ENCODE assay signal across 37 mouse cellular contexts in the genomic region with DNA sequence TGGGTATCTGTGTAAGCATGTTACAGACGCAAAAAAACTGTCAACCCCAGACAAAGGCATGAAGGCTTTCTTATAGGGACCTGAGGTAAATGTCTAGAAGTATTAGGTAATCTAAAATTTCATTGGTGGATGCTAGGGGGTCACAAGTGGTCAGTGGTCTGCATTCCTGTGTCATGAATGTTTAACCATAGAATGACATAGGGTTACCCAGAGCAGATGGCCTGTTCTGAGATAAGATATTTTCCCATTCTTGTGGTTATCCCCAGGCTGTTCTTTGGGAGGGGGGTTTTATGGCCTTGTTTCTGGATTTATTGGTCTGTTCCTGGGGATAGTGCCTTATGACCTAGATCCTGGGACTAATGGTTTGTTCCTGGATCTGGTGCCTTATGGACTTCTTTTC. TPM values are rescaled to one million over a fixed set of nuclear protein-coding genes. Genes with fewer than 3 reads are reported as not detected.
"Had no signal": no experiment of that assay in that cellular context is flagged by ENCODE, and none has a peak within 500 bp of the region (broad histone marks: within the 10 kb centered on the region; RNA-seq: fewer than 3 reads in every experiment).

No protein-coding gene starts in this region.

- H3K9me3 ChIP-seq: limb, embryonic 10.5 days; limb, embryonic 12.5 days; limb, embryonic 13.5 days; limb, embryonic 15.5 days; liver, embryonic 12.5 days; liver, embryonic 13.5 days; liver, embryonic 15.5 days; lung, embryonic 15.5 days; midbrain, embryonic 10.5 days; midbrain, embryonic 12.5 days; midbrain, embryonic 13.5 days; midbrain, embryonic 15.5 days; neural tube, embryonic 12.5 days; neural tube, embryonic 13.5 days had no signal

- DNase-seq: left cerebral cortex, postnatal 4 days; liver; liver, embryonic 13.5 days; liver, postnatal 0 days; lung, adult 18-20 months; lung, adult 2 months; lung, embryonic 14.5 days; lung, postnatal 10 days; lung, postnatal 14 days; lung, postnatal 36 days; lung, postnatal 4 days; midbrain, embryonic 14.5 days had no signal

- H3K9ac ChIP-seq: limb, embryonic 12.5 days; limb, embryonic 13.5 days; limb, embryonic 15.5 days; liver, embryonic 12.5 days; liver, embryonic 13.5 days; liver, embryonic 14.5 days; liver, embryonic 15.5 days; liver, postnatal 0 days; lung, embryonic 14.5 days; lung, embryonic 15.5 days; midbrain, embryonic 12.5 days; midbrain, embryonic 13.5 days; midbrain, embryonic 15.5 days; neural tube, embryonic 12.5 days; neural tube, embryonic 13.5 days had no signal

- H3K4me3 ChIP-seq: limb, embryonic 10.5 days; limb, embryonic 12.5 days; limb, embryonic 13.5 days; limb, embryonic 15.5 days; liver, embryonic 12.5 days; liver, embryonic 13.5 days; liver, embryonic 15.5 days; lung, embryonic 15.5 days; megakaryocyte, embryonic 14.5 days; midbrain, embryonic 10.5 days; midbrain, embryonic 12.5 days; midbrain, embryonic 13.5 days; midbrain, embryonic 15.5 days; myocyte; neural tube, embryonic 12.5 days; neural tube, embryonic 13.5 days had no signal

- H3K4me1 ChIP-seq: limb, embryonic 10.5 days; limb, embryonic 12.5 days; limb, embryonic 13.5 days; limb, embryonic 15.5 days; liver, embryonic 12.5 days; liver, embryonic 13.5 days; liver, embryonic 15.5 days; lung, embryonic 15.5 days; megakaryocyte, embryonic 14.5 days; midbrain, embryonic 10.5 days; midbrain, embryonic 12.5 days; midbrain, embryonic 13.5 days; midbrain, embryonic 15.5 days; neural tube, embryonic 12.5 days; neural tube, embryonic 13.5 days had no signal

- H3K27ac ChIP-seq: limb, embryonic 10.5 days; limb, embryonic 12.5 days; limb, embryonic 13.5 days; limb, embryonic 15.5 days; liver, embryonic 12.5 days; liver, embryonic 13.5 days; liver, embryonic 14.5 days; liver, embryonic 15.5 days; lung, embryonic 15.5 days; macrophage; midbrain, embryonic 10.5 days; midbrain, embryonic 12.5 days; midbrain, embryonic 13.5 days; midbrain, embryonic 15.5 days; neural tube, embryonic 12.5 days; neural tube, embryonic 13.5 days had no signal

- H3K36me3 ChIP-seq: limb, embryonic 10.5 days; limb, embryonic 12.5 days; limb, embryonic 13.5 days; limb, embryonic 15.5 days; liver, embryonic 12.5 days; liver, embryonic 13.5 days; liver, embryonic 15.5 days; lung, embryonic 15.5 days; midbrain, embryonic 10.5 days; midbrain, embryonic 12.5 days; midbrain, embryonic 13.5 days; midbrain, embryonic 15.5 days; neural tube, embryonic 12.5 days; neural tube, embryonic 13.5 days had no signal

- H3K4me2 ChIP-seq: limb, embryonic 12.5 days; limb, embryonic 13.5 days; limb, embryonic 15.5 days; liver, embryonic 11.5 days; liver, embryonic 12.5 days; liver, embryonic 13.5 days; liver, embryonic 15.5 days; lung, embryonic 14.5 days; lung, embryonic 15.5 days; midbrain, embryonic 11.5 days; midbrain, embryonic 12.5 days; midbrain, embryonic 13.5 days; midbrain, embryonic 15.5 days; neural tube, embryonic 12.5 days; neural tube, embryonic 13.5 days had no signal

- ATAC-seq: liver, embryonic 12.5 days; liver, postnatal 0 days; lung, postnatal 0 days; midbrain, embryonic 13.5 days; midbrain, embryonic 15.5 days; midbrain, embryonic 16.5 days had no signal

RNA-seq across cellular contexts. Expression of a gene that starts 30.3 kb away (rescaled TPM):
- total RNA-seq: liver, adult 2 months; megakaryocyte progenitor cell, adult 5-6 weeks; megakaryocyte-erythroid progenitor cell, adult 5-6 weeks; monocyte, adult 5-6 weeks had no signal
- polyA plus RNA-seq: liver, adult 2 months; liver, embryonic 15.5 days; liver, postnatal 0 days had no signal
